Mouse (Mus musculus) heart, postnatal 25 days (tissue): ENCODE measurements around the gene Rbm17. TPM values are rescaled to one million over a fixed set of nuclear protein-coding genes. Genes with fewer than 3 reads are reported as not detected.
A peak's percentile ranks its signal among the peaks of the same experiment; 100 is the strongest.

Experiments
- DNase-seq: peaks from one replicate; pipeline ENCODE4 v3.0.0; 2022; ENCODE audit warnings: low spot score
- intact Hi-C: fragments of 180-260 bp; cut with DNase I; formaldehyde crosslinking; loops from one replicate; pipeline ENCODE4 v1.15.1; 2025
- total RNA-seq, 2 experiments: library from RNA; stranded (reverse); gene quantifications; 2 replicates each; pipeline ENCODE4 v1.2.3; 2021

Gene Rbm17
- total RNA-seq, 2 experiments from 2014 or later = 57.1 to 61.4 TPM

DNA sequence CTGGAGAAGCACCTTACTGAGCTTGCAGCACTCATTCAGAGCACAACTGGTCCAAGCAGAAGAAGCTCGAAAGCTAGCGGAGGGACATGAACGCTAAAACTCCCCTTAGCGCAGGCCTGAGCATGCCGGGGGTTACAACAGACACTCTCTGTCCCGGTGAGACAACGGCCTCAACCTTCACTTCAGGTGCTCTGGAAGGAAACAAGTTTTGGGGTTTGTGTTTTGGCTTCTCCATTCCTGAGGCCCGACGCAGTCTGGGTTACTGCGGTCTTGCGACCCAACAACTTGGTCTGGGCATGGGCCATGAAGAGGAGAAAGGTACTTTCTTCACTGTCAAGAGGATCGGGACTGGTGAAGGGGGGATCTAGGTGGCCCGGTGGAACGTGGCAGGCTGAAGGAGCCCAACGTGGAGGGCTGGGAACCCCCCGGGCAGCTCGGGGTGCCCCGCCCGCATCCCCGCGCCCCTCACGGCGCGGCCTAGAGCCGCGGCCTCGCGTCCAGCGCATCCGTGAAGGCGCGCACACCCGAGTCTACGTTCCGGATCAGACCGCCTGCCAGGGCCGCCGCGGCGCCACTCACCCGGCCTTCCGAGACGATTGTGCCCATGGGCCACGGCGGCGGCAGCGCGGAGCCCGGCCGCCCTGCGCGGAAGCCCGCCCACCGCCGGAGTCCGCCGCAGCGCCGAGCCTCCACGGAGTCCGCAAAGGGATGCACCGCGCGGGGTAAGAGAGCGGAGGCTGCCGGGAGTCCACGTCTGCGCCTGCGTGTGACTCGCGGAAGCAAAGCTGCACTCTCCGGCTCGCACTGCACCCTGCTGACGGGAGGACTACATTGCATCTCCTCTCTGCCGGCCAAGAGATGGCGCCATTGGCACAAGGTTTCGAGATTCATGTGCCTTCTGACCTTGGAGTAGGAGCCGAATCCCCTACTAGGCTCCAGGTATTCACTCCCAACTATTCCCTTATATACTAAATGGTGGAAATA lies 1.2 kb downstream of the Rbm17 start:
- peak; percentile 87 for DNase-seq
- intact Hi-C loops = loop anchor here (5.0 kb wide), 4 partner anchors 50 to 175 kb away; partner anchors contain the start of genes Ankrd16, Fbh1, Il15ra and Pfkfb3

DNA sequence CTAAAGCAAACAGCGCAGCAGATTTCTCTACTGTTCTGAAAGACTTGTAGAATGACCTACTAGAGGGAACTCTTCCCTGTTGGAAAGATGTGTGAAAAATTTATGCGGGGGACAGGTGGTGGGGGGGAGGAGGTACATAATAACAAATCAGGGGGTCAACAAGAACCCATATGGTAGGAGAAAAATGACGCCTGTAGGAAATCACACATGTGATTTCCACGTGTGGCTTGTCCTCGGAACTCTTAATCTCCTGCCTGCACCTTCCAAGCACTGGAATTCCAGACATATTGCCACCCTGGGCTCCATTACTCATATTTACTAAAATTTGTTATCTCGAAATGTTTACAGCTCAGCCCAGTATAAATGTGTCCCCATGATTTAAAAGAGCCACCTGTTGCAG lies 2.2 kb downstream of the Rbm17 start:
- intact Hi-C loops = loop anchor here (5.0 kb wide), 4 partner anchors 49 to 176 kb away; partner anchors contain the start of genes Ankrd16, Fbh1, Il15ra and Pfkfb3
- no peak for DNase-seq

DNA sequence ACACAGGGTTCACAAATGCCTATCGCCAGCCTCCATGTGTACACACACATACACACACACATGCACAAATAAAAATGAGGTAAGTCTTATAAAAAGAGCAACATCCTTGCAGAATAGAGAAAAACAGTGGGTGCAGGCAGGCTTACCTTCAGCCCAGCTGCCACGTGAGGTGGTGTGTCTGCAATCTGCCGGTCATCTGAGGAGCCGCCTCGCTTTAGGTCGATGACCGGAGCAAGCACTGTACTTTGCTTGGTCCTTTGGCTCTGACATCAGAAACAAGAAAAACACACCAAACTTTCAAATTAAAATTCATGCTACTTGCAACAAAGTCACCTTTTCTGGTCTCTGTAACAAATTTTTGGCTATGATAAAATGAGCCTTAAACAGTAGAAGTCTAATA lies 6.0 kb downstream of the Rbm17 start:
- intact Hi-C loops = no loop called here

DNA sequence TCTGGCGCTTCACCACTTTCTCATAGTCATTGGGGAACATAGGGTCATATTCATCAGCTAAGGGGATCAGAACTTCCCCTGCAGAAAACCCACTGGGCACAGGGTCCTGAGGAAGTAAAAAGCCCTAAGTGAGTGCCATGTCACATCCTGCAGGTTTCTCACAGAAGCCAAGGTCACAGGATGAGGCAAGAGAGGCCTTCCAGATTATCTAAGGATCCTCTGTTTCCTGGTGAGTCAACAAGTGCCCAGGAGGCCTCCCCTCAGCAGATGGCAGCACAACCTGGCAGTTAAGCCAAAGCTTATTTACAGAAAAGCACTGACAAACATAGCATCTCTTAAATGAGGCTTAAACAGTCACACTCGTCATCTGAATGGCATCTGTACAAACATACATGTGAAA lies 7.3 kb downstream of the Rbm17 start:
- no peak for DNase-seq
- intact Hi-C loops = no loop called here

More for the DNA sequence above, 6.0 kb downstream of the Rbm17 start:
- DNase-seq = no peak

DNA sequence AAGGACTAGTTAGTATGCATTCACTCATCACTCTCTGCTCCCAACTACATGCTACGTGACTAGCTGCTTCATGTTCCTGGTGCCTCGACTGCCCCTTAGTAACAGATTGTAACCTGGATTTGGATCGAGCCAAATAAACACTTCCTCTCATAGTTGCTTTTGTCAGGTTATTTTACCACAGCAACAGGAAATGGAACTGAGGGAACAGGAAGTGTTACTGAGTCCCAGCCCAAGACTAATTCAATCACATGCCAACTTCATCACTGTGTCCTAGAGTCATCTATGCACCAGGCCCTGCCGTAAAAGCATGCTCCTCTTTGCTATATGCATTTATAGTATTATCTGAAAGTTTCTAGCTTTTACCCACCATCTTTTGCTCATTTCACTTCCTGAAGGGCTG lies 16.0 kb downstream of the Rbm17 start:
- intact Hi-C loops = no loop called here
- DNase-seq = no peak

DNA sequence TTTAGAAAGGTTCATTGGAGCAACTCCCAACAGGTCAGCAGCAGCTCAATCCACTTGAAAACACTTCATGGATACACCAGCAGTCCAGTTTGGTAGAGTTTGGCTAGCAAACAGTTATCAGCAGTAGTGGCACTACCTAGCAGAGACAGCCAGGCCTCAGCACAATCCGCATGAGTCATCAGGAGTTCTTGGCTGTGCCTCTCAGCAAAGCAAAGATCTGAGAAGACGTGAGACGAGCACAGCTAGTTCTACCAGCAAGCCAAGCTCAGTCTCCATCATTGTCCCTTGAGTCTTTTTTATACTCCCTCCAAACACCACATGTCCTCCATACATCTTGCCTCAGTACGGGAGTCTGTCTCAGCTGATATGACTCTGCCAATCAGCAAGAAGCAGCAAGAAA lies 24.6 kb downstream of the Rbm17 start:
- no peak for DNase-seq
- intact Hi-C loops = no loop called here

DNA sequence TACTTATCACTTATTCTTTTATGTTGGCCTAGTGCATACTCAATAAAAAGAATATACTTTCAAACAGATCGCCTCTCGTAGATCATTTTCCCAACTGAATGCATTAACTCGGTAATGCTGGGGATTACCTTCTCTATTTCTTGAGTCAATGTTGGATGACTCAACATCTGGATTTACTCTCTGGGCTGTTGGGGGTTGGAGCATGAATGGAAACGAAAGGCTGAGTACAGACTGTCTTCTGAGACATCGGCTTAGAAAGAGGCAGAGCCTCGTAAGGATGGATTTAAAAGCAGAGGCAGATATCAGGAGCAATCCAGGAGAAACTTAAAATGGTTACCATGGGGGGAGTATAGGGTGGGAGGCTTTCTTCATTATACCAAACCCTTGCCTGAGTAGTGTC lies 25.8 kb downstream of the Rbm17 start:
- DNase-seq = no peak
- intact Hi-C loops = no loop called here

DNA sequence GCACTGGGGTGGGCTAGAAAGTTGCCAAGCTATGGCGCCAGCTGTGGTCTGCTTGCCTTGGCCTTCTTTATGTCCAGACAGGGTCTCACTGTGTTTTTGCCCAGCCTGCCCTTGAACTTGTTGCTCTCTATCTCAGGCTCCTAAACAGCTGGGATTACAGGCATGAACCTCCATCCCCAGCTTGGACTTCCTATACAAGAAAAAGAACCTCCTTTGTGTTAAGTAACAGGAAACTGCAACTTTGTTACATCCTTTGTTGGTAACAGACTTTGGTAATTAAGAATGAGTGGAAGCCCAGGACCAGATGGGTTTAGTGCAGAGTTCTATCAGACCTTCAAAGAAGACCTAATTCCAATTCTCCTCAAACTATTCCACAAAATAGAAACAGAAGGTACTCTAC lies 30.3 kb downstream of the Rbm17 start:
- no peak for DNase-seq
- intact Hi-C loops = no loop called here

DNA sequence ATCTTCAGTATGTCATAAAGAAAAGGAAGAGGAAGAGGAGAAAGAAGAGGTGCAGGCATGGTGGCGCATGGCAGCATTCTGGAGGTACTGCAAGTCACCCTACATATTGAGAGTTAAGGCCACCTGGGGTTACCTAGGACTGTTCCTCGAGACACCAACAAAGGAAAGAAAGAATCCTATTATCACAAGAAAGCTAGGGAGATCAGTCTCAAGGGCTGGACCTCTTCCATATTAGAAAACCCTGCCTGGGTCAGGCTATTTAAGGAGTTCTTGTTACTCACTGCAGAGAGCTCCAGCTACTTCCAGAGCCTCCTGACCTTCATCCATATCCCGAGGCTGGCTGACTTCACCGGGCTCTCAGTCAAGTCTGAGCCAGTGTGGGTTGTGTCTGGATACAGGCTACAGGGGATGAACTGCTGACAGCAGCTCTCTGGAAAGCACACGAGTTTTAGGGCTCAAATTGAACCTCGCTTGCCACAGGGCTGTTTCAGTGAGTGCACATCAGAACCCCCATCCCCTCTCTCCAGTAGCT lies 32.9 kb downstream of the Rbm17 start:
- no peak for DNase-seq
- intact Hi-C loops = no loop called here

DNA sequence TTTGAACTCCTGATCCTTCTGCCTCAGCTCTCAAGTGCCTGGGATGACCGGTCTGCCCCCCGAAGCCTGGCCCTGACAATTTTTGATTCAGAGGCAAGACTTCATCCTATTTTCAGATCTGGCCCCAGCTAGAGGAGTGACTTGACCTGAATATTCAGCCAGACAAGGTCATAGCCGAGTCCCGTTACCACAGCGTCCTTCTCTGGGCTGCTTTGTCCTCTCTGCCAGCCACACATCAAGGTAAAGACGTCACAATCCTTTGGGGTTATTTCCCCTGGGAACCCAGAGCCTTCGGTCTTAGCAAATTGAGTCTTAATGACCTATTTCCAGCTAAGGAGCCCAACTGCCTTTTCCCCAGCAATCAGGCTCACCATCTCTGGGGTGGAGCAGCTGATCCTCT lies 35.5 kb downstream of the Rbm17 start:
- no peak for DNase-seq
- intact Hi-C loops = no loop called here

DNA sequence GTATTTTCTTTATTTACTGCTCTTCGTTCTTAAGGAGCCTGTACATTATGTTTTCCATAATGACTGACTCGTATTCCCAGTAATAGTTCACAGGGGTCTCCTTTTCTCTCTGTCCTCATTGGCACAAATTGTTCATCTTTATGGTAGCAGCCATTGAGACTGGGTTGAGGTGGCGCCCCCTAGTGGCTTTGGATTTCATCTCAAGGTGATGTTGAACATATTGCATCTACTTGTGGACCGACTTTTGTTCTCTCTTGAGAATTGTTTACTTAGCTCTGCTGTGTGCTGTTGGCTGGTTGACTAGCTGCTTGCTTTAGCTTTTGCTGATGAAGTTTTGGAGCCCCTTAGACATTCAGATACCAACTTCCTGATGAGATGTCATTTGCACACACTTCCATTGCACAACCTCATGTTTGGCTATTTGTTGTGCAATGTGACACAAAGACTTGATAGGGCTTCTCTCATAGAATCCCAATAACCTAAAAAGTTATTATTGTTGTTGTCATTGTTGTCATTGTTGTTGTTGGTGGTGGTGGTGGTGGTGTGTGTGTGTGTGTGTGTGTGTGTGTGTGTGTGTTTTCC lies 36.1 kb downstream of the Rbm17 start:
- DNase-seq = no peak
- intact Hi-C loops = no loop called here

DNA sequence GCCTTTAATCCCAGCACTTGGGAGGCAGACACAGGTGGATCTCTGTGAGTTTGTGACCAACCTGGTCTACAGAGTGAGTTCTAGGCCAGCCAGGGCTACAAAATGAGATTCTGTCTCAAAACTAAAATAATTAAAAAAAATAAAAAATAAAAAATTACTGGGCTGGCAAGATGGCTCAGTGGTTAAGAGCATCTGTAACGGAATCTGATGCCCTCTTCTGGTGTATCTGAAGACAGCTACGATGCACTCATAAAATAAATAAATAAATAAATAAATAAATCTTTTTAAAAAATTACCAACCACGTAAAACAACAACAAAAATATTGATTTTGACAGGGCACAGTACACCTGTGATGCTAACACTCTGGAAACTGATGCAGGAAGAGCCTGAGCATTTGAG lies 37.1 kb downstream of the Rbm17 start:
- no peak for DNase-seq
- intact Hi-C loops = no loop called here

DNA sequence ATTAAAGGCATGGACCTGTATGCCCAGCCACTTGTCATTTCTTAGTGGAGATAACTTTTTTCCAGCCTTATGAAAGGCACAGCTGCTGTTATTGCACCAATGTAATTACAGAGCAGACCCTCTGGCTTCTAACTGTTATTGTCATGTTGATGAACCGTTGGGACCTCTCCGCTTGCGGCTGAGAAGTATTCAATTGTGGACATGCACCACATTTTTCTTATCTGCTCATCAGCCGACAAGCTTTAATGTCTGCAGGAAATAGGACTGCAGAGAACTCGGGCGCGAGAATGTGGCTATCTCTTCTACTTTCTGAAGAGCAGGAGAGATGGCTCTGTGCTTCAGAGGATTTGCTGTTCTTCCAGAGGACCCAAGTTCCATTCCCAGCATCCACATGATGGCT lies 37.7 kb downstream of the Rbm17 start:
- intact Hi-C loops = no loop called here
- DNase-seq = no peak

DNA sequence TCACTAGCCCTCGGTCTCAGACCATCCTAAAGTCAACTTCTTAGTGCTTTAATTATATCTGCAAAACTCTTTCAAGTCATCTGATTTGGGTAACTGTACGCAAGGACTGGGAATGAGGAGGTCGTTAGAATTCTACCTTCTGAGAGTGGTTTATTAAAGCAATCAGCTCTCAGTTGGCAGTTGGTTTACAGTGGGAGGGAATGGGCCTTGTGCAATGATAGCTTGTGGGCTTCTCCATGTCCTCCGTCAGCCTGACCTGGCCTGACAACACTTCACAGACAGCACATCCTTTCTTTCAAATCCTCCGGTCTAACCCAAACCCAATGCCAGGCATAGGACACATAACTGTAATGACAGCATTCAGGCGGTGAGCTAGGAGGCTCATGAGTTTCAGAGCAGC lies 39.2 kb downstream of the Rbm17 start:
- intact Hi-C loops = no loop called here
- DNase-seq = no peak

DNA sequence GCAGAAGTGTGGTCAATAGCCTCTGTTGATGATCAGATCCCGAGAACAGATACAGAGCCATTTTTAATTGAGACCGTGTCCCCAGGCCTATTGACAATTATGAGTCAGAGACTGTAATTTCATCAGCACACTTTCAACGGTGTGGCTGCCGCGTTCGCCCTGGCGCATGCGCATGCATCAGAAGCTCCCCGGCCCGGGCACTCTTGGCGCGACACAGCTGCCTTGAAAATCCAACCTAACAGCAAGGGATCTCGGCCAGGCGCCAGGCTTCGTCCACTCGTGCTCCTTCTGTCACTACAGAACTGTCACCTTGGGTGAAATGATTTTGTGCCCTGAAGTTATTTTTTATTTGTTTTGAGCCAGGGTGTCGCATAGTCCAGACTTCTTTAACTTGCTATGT lies 40.7 kb downstream of the Rbm17 start:
- intact Hi-C loops = no loop called here
- DNase-seq = no peak

DNA sequence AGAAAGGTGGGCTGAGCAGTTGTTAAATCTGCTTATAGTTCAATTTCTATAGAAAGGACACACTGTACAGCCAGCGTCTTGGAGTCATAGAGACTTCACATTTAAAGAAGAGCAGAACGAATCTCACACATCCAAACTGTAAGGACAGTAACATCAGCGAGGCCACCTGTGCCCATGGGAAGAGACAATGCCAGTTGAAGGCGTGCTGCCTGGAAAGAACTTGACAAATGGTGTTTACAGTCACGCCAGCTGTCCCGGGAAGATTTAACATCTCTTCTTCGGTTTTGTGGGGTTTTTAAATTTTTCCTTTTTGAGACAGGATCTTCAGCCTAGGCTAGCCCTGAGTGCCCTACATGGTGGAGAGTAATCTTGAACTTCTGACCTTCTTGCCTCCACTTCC lies 45.3 kb downstream of the Rbm17 start:
- intact Hi-C loops = no loop called here
- DNase-seq = no peak

DNA sequence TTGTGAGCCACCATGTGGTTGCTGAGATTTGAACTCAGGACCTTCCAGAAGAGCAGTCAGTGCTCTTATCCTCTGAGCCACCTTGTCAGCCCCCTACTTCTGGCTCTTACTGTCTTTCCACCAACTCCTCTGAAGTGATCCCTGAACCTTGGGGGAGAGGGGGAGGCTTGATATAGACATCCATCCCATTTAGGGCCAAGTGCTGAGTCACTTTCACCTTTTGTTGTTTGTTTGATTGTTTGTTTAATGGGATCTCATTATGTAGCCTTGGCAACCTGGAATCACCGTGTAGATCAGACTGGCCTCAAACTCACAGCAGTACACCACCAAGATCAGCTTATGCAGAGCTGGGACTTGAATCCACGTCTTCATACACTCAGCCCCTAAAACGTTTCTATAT lies 46.7 kb downstream of the Rbm17 start:
- intact Hi-C loops = no loop called here

DNA sequence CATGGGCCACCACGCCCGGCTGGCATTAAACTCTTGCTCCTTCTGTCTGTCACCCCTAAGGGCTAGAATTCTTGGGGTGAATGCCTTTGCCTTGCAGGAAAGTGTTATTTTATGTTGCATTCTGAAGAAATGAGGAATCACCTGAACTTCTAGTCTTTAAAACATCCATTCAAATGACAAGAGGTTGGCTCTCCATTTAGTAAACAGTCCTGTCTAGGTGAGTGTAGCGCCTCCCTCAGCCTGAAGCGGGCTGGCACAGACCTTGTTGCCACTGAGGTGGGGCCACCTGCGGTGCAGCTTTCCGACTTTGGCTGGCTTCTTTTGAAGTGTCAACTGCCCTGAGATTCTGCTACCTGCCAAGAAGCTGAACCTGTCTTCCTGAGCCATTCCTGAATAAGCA lies 48.6 kb downstream of the Rbm17 start:
- intact Hi-C loops = no loop called here
- no peak for DNase-seq

More for the DNA sequence above, 46.7 kb downstream of the Rbm17 start:
- DNase-seq = no peak

DNA sequence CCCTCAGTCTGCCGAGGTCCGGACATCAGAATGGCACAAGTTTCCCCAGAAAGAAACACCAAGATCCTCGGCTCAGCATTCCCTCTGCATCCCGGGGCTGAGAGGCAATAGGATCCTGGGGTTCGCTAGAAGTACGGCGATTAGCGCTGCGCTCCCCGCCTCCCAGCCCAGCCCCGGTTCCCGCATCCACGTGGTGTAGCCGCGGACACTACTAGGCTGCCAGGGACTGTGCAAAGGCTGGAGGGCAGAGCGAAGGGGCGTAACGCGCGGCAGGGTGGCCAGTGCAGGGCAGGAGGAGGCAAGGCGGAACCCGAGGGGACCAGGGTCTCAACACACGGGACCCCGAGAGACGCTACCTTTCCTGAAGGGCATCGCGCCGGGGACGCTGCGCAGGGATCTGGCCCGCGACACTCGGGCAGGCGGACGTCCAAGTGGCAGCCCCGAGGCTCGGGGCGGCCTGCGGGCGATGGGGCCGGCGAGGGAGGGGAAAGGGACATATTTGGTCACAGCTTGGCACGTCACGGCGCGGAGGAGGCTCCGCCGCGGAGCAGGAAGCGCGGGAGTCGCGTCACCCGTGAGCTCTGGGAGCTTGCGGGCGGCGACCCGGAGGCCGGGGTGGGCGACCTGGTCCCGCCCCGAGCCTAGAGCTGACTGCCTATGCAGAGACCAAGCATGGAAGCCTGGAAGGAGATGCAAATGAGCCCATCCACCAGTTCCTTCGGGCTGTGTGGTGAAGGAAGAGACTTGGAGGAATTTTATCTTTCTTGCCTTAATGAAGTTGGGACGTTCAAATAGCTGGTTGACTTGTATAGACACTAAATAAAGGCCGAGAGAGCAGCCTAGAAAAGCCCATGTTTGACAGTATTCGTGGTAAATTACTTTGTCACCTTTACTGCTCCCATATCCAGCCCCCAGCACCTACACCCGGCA lies 50.2 kb downstream of the Rbm17 start, which contains the start of gene Pfkfb3:
Gene Pfkfb3 (minus strand): TSS at position 607 of the 930 bp plus-strand sequence.
- DNase-seq = peak; percentile 69
- intact Hi-C loops = loop anchor here (5.0 kb wide), 1 partner anchor 49 kb away; the partner anchor contains the start of gene Rbm17

DNA sequence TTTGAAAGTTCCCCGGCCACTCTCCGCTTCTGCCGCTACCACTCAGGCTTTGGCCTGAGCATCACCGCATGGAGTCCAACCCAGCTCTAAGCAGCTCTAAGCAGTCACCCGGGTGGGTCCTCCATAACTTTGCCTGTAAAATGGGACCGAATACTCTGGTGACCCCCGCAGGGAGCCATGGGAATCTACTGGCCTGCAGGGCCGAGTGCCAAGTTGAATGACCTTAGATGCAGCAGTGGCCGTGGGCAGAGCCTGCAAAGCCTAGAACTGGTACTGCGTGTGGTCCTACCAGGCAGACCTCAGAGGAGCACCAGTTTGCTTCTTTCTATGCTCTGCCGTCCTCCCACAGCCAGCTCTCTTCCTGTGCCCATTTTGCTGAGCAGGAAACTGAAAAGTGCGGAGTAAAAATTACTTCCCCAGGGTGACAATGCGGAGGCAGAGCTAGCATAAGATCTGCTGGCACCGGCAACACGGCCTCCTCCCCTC lies 50.9 kb downstream of the Rbm17 start:
- no peak for DNase-seq
- intact Hi-C loops = loop anchor here (5.0 kb wide), 1 partner anchor 49 kb away; the partner anchor contains the start of gene Rbm17
